Mouse (Mus musculus): ENCODE results near the gene Ppp1r12a.

GRCm38 (mm10) chr10:108237049-108237448 is 75.1 kb downstream of the Ppp1r12a start:
- TF ChIP-seq CTCF (IDR thresholded peaks at IDR 0.05) = no peak
- no peak for TF ChIP-seq EP300 (IDR thresholded peaks at IDR 0.05)
